Mouse (Mus musculus): ENCODE measurements around the gene Ears2.
A peak's percentile ranks its signal among the peaks of the same experiment; 100 is the strongest.

Ears2 gene

GRCm38 (mm10) chr7:122045181-122045634, 21.9 kb downstream of the Ears2 start:
- peak; percentile 19 to 44 for DNase-seq (ENCODE audit: low spot score in 2 of 2)

- DNase-seq (ENCODE audit: low spot score in 2 of 2), result no peak
Observed at GRCm38 (mm10) chr7:122044106-122044505, 23.0 kb downstream of the Ears2 start.

- no peak for DNase-seq (ENCODE audit: low spot score in 2 of 2)
Observed at GRCm38 (mm10) chr7:122034348-122034747, 32.7 kb downstream of the Ears2 start.

- no peak for DNase-seq (ENCODE audit: low spot score in 2 of 2)
Observed at GRCm38 (mm10) chr7:122033371-122033770, 33.7 kb downstream of the Ears2 start.

GRCm38 (mm10) chr7:122022131-122022530, 44.9 kb downstream of the Ears2 start:
- DNase-seq (ENCODE audit: low spot score in 2 of 2), result no peak

GRCm38 (mm10) chr7:122020667-122021354, 46.3 kb downstream of the Ears2 start, which contains the start of gene Gga2:
Gene Gga2 (minus strand): TSS chr7:122021222.
- DNase-seq (ENCODE audit: low spot score in 2 of 2), result peak; percentile 83 to 85

GRCm38 (mm10) chr7:122020273-122020666, 46.8 kb downstream of the Ears2 start:
- no peak for DNase-seq (ENCODE audit: low spot score in 2 of 2)

- peak; percentile 53 to 73 for DNase-seq (ENCODE audit: low spot score in 2 of 2)
Observed at GRCm38 (mm10) chr7:122018978-122019377, 48.1 kb downstream of the Ears2 start.

- DNase-seq (ENCODE audit: low spot score in 2 of 2), result no peak
Observed at GRCm38 (mm10) chr7:122018247-122018646, 48.8 kb downstream of the Ears2 start.

- no peak for DNase-seq (ENCODE audit: low spot score in 2 of 2)
Observed at GRCm38 (mm10) chr7:122015734-122016133, 51.3 kb downstream of the Ears2 start.

- DNase-seq (ENCODE audit: low spot score in 2 of 2), result no peak
Observed at GRCm38 (mm10) chr7:122015105-122015504, 52.0 kb downstream of the Ears2 start.

GRCm38 (mm10) chr7:122012949-122013348, 54.1 kb downstream of the Ears2 start:
- no peak for DNase-seq (ENCODE audit: low spot score in 2 of 2)

GRCm38 (mm10) chr7:122012370-122012769, 54.7 kb downstream of the Ears2 start:
- no peak for DNase-seq (ENCODE audit: low spot score in 2 of 2)

GRCm38 (mm10) chr7:122000396-122000795, 66.7 kb downstream of the Ears2 start:
- no peak for DNase-seq (ENCODE audit: low spot score in 2 of 2)

GRCm38 (mm10) chr7:121995961-121996360, 71.1 kb downstream of the Ears2 start:
- DNase-seq (ENCODE audit: low spot score in 2 of 2), result no peak
